Mouse (Mus musculus) urinary bladder, postnatal 10 days (tissue): ENCODE results near the gene Irak3.
A peak's percentile ranks its signal among the peaks of the same experiment; 100 is the strongest.

Source experiments
- DNase-seq: peaks from one replicate; pipeline ENCODE4 v3.0.0; 2022; ENCODE audit warnings: low spot score

Gene Irak3

DNA sequence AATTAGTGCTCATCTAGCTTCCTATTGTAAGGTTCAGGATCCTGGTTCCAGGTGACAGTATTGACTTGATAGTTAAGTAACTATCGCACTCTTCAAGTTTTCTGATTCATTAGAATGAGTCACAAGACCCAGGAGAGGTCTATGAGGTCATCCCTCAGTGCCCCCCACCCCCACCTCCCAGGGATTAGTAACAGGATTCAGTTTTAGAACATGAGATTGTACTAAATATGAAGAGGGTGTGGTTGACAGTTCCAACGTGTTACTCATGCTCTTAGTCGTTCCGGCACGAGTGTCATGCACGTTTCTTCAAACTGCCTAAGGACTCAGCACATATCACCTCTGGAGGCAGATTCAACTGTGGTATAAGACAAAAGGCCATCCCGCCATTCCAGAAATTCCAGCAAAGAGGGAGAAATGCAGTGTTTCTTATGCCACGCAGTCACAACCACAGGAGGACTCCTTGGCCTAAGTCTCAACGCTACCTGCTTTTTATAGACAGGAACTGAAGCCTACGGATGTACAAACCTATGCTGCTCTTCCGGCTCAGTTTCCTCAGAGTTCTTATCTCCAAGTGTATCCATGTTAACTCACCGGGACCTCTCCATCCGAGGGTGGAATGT lies 2.8 kb upstream of the Irak3 start:
- DNase-seq: no peak

DNA sequence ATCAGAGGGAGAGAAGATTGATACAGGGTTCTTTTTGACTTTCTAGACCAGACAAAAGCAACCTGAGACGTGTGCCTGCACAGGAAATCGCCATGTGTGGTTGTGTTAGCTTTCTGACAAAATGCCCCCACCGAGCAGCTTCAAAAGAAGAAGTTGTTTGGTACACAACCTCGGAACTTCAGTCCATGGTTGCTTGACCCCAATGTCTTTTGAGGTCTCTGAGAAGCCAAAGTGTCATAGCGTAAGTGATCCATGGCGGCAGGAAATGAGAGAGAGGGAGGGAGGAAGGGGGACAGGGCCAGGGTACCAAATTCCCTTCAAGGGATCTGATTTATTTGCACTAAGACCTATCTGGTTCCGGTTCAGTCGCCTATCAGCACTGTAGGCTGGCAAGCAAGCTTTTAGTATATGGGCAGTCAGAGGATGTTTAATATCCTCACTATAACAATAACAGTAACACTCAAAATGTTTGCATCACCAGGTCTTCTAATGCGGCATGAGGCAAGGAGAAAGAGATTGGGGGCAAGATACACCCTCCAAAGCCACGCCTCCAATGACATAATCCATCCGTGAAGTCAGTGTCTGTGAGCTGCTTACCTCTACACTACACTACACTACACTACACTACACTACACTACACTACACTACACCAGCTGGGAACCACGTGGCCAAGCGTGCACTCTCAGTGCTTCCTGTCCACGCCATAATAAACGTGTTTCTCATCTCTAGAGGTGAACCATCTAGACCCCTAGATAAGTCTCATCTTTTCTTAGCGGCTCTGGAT lies 729 bp upstream of the Irak3 start:
- DNase-seq: no peak

GRCm38 (mm10) chr10:120201131-120201921 lies 604 bp downstream of the Irak3 start, which contains the start of gene Tmbim4:
Gene Tmbim4, plus strand, starts transcription at chr10:120201590.
- DNase-seq: peak; percentile 18

DNA sequence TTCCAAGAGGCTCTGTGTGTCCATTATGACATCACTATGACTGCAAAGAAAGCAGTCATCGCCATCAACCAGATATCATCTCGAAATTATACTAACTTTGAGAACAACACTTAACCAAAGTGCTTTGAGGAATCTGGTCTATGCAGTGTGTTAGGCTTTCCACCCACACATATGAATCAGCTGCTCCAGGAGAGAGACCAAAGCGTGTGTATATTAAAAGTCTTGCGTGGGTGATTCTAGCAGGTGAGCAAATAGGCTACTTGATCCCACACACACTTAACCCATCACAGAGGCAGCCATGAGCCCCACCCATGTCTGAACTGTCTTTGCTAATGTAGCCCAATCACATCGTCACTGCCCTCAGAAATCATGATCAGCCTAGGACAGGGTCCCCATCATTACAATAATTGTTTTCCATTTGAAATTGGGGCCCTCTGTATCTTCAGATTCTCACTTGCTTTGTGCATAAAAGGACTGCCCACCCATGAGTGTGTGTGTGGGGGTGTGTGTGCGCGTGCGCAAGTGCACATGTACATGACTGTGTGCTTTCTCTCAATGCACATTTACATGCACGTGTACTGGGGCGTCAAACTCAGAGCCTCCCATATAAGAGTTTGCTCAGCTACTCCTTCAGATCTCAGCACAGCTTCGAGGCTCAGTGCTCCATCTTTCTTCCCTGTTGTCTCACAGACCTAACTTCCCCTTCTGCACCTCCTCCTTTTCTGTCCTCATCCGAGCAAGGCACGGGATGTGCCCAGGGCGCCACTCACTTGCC lies 4.7 kb downstream of the Irak3 start:
- DNase-seq: no peak

DNA sequence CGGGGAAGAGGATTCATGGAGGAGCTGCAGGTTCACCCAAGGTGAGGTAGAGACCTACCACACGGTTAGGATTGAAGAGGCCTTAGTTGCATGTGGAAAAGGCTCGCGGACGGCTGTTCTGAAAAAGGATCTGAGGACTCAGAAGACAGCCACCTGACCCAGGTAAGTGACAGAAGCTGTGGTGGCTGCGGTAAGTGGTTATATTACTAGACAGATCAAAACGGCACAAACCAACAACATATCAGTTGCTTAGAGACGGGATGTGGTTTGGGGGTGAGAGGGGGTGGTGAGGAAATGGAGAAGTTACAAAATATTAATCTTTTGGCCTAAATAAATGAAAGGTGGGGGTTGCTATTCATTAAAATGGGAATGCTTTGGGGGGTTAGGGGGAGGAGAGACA lies 8.7 kb downstream of the Irak3 start:
- no peak for DNase-seq

GRCm38 (mm10) chr10:120192278-120192677 lies 9.7 kb downstream of the Irak3 start:
- no peak for DNase-seq

- no peak for DNase-seq
Observed at GRCm38 (mm10) chr10:120191165-120191564, 10.8 kb downstream of the Irak3 start.

- no peak for DNase-seq
Observed at GRCm38 (mm10) chr10:120189782-120190181, 12.1 kb downstream of the Irak3 start.

- DNase-seq: no peak
Observed at GRCm38 (mm10) chr10:120189276-120189675, 12.7 kb downstream of the Irak3 start.

DNA sequence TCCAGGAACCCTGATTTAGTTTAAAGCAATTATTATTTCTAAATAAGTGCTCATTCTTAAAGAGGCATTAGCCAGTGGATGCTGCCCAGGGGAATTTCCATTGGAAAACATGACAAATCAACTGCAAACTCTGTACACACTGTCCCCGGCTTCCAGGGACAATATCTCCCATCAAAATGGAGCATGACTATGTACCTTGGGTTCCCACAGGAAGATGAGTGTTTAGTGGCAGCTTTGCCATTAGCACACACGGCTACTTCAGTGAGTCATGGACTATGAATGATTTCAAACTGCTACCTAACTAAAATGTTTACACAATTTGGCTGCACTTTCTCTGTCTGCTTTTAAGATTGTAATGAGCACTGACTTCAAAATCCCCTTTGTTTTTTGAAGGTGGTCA lies 13.4 kb downstream of the Irak3 start:
- no peak for DNase-seq

GRCm38 (mm10) chr10:120183342-120183741 lies 18.6 kb downstream of the Irak3 start:
- DNase-seq: no peak

DNA sequence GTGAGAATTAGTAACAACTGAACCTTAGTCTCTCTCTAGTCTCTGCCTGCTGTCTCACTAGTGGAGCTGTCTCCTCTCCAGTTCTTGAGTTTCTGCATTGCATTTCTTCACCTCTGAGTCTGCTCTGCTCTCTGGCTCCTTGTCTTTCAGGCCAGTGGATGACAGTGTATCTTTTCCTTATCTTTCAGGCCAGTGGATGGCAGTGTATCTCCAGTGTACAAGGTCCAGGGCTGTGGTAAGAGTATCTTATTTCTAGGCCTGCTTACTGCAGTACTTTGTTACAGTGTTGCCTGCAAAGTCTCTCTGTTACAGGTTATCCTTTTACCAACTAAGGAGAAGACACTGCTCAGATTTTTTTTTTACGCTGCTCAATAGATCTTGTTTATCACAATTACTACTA lies 19.0 kb downstream of the Irak3 start:
- DNase-seq: no peak

- no peak for DNase-seq
Observed at GRCm38 (mm10) chr10:120174192-120174705, 27.7 kb downstream of the Irak3 start.

GRCm38 (mm10) chr10:120171340-120171739 lies 30.6 kb downstream of the Irak3 start:
- no peak for DNase-seq

GRCm38 (mm10) chr10:120170277-120170676 lies 31.7 kb downstream of the Irak3 start:
- no peak for DNase-seq

GRCm38 (mm10) chr10:120169841-120170240 lies 32.1 kb downstream of the Irak3 start:
- no peak for DNase-seq

GRCm38 (mm10) chr10:120169064-120169463 lies 32.9 kb downstream of the Irak3 start:
- DNase-seq: no peak

DNA sequence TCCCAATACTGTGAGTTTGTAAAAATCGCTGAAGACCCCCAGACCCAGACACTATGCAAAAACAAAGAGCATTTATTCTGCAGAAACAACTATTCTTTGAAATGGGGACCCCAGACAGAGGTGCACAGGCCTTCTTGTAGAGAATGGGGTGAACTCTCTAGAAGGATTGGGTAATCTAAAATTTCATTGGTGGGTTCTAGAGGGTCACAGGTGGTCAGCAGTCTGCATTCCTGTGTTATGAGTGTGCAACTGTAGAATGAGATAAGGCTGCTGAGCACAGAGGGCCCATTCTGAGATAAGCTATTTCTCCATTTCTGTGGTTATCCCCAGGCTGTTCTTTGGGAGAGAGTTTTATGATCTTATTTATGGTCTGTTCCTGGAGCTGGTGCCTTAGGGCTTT lies 33.9 kb downstream of the Irak3 start:
- DNase-seq: no peak

DNA sequence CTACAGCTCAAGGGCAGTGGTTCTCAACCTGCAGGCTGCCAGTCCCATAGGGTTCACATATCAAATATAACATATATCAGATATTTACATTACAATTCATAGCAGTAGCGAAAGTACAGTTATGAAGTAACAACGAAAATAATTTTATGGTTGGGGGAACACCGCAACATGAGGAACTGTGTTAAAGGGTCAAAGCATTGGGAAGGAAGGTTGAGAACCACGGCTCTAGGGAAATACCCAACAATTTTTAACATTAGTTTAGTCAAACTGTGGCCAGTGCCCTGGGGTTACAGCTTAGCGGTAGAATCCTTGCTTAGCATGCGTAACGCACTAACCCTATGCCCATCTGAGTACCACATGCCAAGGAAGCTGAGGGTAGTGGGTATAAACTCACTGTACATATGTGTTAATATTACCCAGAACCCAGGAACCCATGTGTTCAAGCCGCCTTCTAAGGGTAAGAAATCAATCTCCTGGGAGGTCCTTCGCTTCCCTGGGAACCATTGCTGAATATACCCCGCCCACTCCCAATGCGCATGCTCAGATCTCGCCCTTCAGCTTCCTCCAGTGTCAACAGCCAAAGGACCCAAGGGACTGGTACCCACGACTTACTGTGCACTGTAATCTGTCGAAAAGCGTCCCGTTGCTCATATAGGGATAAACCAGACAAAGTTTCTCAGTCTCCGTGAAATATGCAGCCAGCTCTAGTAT lies 36.0 kb downstream of the Irak3 start:
- DNase-seq: no peak

DNA sequence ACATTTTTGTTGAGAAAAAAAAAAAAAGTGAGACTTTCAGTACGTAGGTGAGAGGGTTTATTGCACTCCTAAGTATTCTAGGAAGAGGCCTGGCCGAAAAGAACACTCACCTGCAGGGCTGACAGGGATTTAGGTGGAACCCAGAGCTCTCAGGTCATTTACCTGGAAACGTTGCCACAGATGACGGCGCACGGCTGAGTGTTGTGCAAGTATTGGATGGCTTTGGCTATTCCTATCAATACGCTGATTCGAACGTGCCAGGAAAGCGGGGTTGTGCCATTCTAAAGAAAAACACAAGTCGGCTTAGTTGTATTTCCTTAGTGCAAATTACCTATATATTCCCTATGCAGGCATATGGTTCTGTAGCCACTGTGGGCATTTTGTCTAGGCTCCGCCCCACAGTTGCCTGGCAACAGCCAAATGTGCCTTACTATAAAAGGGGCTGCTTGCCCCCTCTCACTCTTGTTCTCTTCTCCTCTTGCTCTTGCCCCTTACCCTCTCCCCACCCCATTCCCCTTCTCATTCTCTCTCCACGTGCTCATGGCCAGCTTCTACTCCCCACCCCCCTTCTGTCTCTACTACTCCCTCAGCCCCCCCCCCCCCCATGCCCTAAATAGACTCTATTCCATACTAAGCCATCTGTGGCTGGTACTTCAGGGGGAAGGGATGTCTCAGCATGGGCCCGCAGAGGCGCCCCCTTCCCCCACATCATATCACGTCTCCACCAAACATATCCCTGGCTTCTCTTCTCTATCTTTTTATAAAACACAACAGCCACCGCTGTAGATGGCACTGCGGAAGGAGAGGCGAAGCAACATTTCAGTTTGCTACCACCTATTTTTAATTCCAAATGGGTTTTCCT lies 36.8 kb downstream of the Irak3 start:
- DNase-seq: no peak
